Mouse (Mus musculus) myocyte (in vitro differentiated cells): Measurements from ENCODE around the gene Apol7a.

Experiments
- E2F4 ChIP-seq: IDR thresholded peaks from one replicate; pipeline ENCODE4 v1.6.1; 2011; ENCODE audit warnings: mild to moderate bottlenecking, control low read depth, moderate library complexity; ENCODE audit not compliant: insufficient read depth
- MYOD1 ChIP-seq, 3 experiments: IDR thresholded peaks; one replicate each; pipeline ENCODE4 v1.6.1; 2011; ENCODE audit warnings: control low read depth in 2 of 3, low read depth in 2 of 3, mild to moderate bottlenecking in 2 of 3, moderate library complexity in 1 of 3; ENCODE audit not compliant: insufficient read length in 2 of 3, control insufficient read depth in 1 of 3
- MYOG ChIP-seq, 3 experiments: IDR thresholded peaks; one replicate each; pipeline ENCODE4 v1.6.1; 2011; ENCODE audit warnings: control low read depth in 2 of 3, low read depth in 2 of 3, mild to moderate bottlenecking in 2 of 3; ENCODE audit not compliant: insufficient read length in 2 of 3, control insufficient read depth in 1 of 3, insufficient read depth in 1 of 3
- POLR2A ChIP-seq: IDR thresholded peaks from one replicate; pipeline ENCODE4 v1.6.1; 2011; ENCODE audit warnings: low read depth, mild to moderate bottlenecking, control low read depth, moderate library complexity; ENCODE audit not compliant: insufficient read length
- SRF ChIP-seq: IDR thresholded peaks from one replicate; pipeline ENCODE4 v1.6.1; 2011; ENCODE audit warnings: low read depth; ENCODE audit not compliant: control insufficient read depth, insufficient read length
- TCF3 ChIP-seq: IDR thresholded peaks from one replicate; pipeline ENCODE4 v1.6.1; 2011; ENCODE audit warnings: low read depth, control low read depth; ENCODE audit not compliant: insufficient read length

GRCm38 (mm10) chr15:77367504-77367903 is 31.4 kb downstream of the Apol7a start:
- TF ChIP-seq MYOD1 (IDR thresholded peaks at IDR 0.05; ENCODE audit: control insufficient read depth in 1 of 3, insufficient read length in 2 of 3, low read depth in 2 of 3): no peak
- no peak for TF ChIP-seq POLR2A
- TF ChIP-seq TCF3: no peak
- no peak for TF ChIP-seq SRF
- no peak for TF ChIP-seq E2F4
- TF ChIP-seq MYOG (IDR thresholded peaks at IDR 0.05; ENCODE audit: control insufficient read depth in 1 of 3, insufficient read depth in 1 of 3, insufficient read length in 2 of 3, low read depth in 2 of 3): no peak
